Mouse (Mus musculus) MEL (cell line): ENCODE results near the gene Mblac1. TPM values are rescaled to one million over a fixed set of nuclear protein-coding genes. Genes with fewer than 3 reads are reported as not detected.

Experiments used
- DNase-seq: peaks from one replicate; pipeline ENCODE4 v3.0.0; 2011; ENCODE audit warnings: low read depth, low spot score
- H3K27ac ChIP-seq: 2 replicates; pipeline ENCODE4 v1.5.1; 2012; ENCODE audit warnings: low read depth, mild to moderate bottlenecking, control low read depth, low read length, moderate library complexity; ENCODE audit not compliant: control insufficient read depth
- H3K27me3 ChIP-seq, 2 experiments: fragments of 150-350 bp in 1 of 2; sonication (generic) in 1 of 2; 2 replicates each; pipeline ENCODE4 v1.6.1; 2012; ENCODE audit warnings: low read length in 2 of 2, mild to moderate bottlenecking in 2 of 2, improper control_type of control experiment in 1 of 2, moderate library complexity in 1 of 2; ENCODE audit not compliant: insufficient read depth in 2 of 2, control insufficient read depth in 1 of 2
- H3K36me3 ChIP-seq, 2 experiments: 2 replicates each; pipeline ENCODE4 v1.6.1; 2012 to 2014; ENCODE audit warnings: low read length in 2 of 2, improper control_type of control experiment in 1 of 2, inconsistent platforms in 1 of 2, mild to moderate bottlenecking in 1 of 2; ENCODE audit not compliant: insufficient read depth in 2 of 2, control insufficient read depth in 1 of 2
- H3K4me1 ChIP-seq, 2 experiments: fragments of 150-350 bp in 1 of 2; sonication (generic) in 1 of 2; 2 replicates each; pipeline ENCODE4 v1.6.1; 2012; ENCODE audit warnings: low read length in 2 of 2, improper control_type of control experiment in 1 of 2, mild to moderate bottlenecking in 1 of 2; ENCODE audit not compliant: insufficient read depth in 2 of 2, control insufficient read depth in 1 of 2
- H3K4me3 ChIP-seq, 2 experiments: fragments of 150-350 bp in 1 of 2; sonication (generic) in 1 of 2; 2 replicates each; pipeline ENCODE4 v1.5.1; 2012; ENCODE audit warnings: low read depth in 2 of 2, low read length in 2 of 2, mild to moderate bottlenecking in 2 of 2, moderate library complexity in 2 of 2, control low read depth in 1 of 2, improper control_type of control experiment in 1 of 2; ENCODE audit not compliant: control insufficient read depth in 1 of 2, insufficient read depth in 1 of 2
- H3K79me2 ChIP-seq: 2 replicates; pipeline ENCODE4 v1.6.1; 2012; ENCODE audit warnings: mild to moderate bottlenecking, low read length, moderate library complexity; ENCODE audit not compliant: control insufficient read depth, poor library complexity, insufficient read depth
- H3K9ac ChIP-seq: 2 replicates; pipeline ENCODE4 v1.6.1; 2012; ENCODE audit warnings: low read depth, mild to moderate bottlenecking, control low read depth, low read length, moderate library complexity; ENCODE audit not compliant: control insufficient read depth, poor library complexity, severe bottlenecking
- H3K9me3 ChIP-seq: fragments of 150-350 bp; sonication (generic); replicated peaks from 2 replicates; pipeline ENCODE4 v1.6.1; 2012; ENCODE audit warnings: mild to moderate bottlenecking, low read length, improper control_type of control experiment, moderate library complexity; ENCODE audit not compliant: insufficient read depth
- BHLHE40 ChIP-seq: IDR thresholded peaks from 2 replicates; pipeline ENCODE4 v1.6.1; 2012; ENCODE audit warnings: low read depth, mild to moderate bottlenecking, inconsistent platforms, low read length, improper control_type of control experiment, borderline replicate concordance
- CHD1 ChIP-seq: IDR thresholded peaks from 2 replicates; pipeline ENCODE4 v1.6.1; 2012; ENCODE audit warnings: low read depth, mild to moderate bottlenecking, inconsistent platforms, low read length, improper control_type of control experiment
- CTCF ChIP-seq, 3 experiments: IDR thresholded peaks in 2 of 3; conservative IDR thresholded peaks in 1 of 3; 2 replicates each; pipeline ENCODE4 v1.5.1; 2011 to 2012; ENCODE audit warnings: low read length in 3 of 3, low read depth in 2 of 3, mild to moderate bottlenecking in 2 of 3, improper control_type of control experiment in 1 of 3, inconsistent platforms in 1 of 3, mixed read lengths in 1 of 3, moderate library complexity in 1 of 3; ENCODE audit not compliant: control insufficient read depth in 1 of 3, insufficient read depth in 1 of 3, poor library complexity in 1 of 3, severe bottlenecking in 1 of 3
- E2F4 ChIP-seq: IDR thresholded peaks from 2 replicates; pipeline ENCODE4 v1.6.1; 2011; ENCODE audit warnings: low read depth, low read length, improper control_type of control experiment, borderline replicate concordance
- EP300 ChIP-seq, 2 experiments: IDR thresholded peaks; 2 replicates each; pipeline ENCODE4 v1.6.1; 2011; ENCODE audit warnings: improper control_type of control experiment in 2 of 2, low read length in 2 of 2, low read depth in 1 of 2, mild to moderate bottlenecking in 1 of 2
- ETS1 ChIP-seq: IDR thresholded peaks from 2 replicates; pipeline ENCODE4 v1.6.1; 2012; ENCODE audit warnings: low read depth, mild to moderate bottlenecking, inconsistent platforms, low read length, improper control_type of control experiment, moderate library complexity
- GABPA ChIP-seq: IDR thresholded peaks from 2 replicates; pipeline ENCODE4 v1.6.1; 2012; ENCODE audit warnings: low read depth, mild to moderate bottlenecking, inconsistent platforms, low read length, improper control_type of control experiment, moderate library complexity
- GATA1 ChIP-seq: IDR thresholded peaks from 2 replicates; pipeline ENCODE4 v1.6.1; 2011; ENCODE audit warnings: low read depth, low read length, improper control_type of control experiment
- HCFC1 ChIP-seq: IDR thresholded peaks from 2 replicates; pipeline ENCODE4 v1.6.1; 2012; ENCODE audit warnings: low read depth, mild to moderate bottlenecking, inconsistent platforms, low read length, improper control_type of control experiment, moderate library complexity
- JUND ChIP-seq: IDR thresholded peaks from 2 replicates; pipeline ENCODE4 v1.6.1; 2011; ENCODE audit warnings: low read depth, mild to moderate bottlenecking, improper control_type of control experiment, low read length
- MAFK ChIP-seq: IDR thresholded peaks from 2 replicates; pipeline ENCODE4 v1.6.1; 2011; ENCODE audit warnings: low read depth, mild to moderate bottlenecking, low read length, improper control_type of control experiment, borderline replicate concordance
- MAX ChIP-seq: IDR thresholded peaks from 2 replicates; pipeline ENCODE4 v1.6.1; 2011; ENCODE audit warnings: low read length, improper control_type of control experiment
- MAZ ChIP-seq: IDR thresholded peaks from 2 replicates; pipeline ENCODE4 v1.6.1; 2012; ENCODE audit warnings: low read depth, mild to moderate bottlenecking, inconsistent platforms, low read length, improper control_type of control experiment
- MEF2A ChIP-seq: IDR thresholded peaks from 2 replicates; pipeline ENCODE4 v1.6.1; 2014; ENCODE audit warnings: low read depth, mild to moderate bottlenecking, inconsistent platforms, low read length, improper control_type of control experiment; ENCODE audit not compliant: poor library complexity, insufficient replicate concordance, severe bottlenecking; ENCODE audit errors: extremely low read depth
- MXI1 ChIP-seq: IDR thresholded peaks from 2 replicates; pipeline ENCODE4 v1.6.1; 2011; ENCODE audit warnings: mild to moderate bottlenecking, low read depth, low read length, improper control_type of control experiment
- MYB ChIP-seq: IDR thresholded peaks from 2 replicates; pipeline ENCODE4 v1.6.1; 2011; ENCODE audit warnings: mild to moderate bottlenecking, low read depth, low read length, improper control_type of control experiment
- NELFE ChIP-seq: IDR thresholded peaks from 2 replicates; pipeline ENCODE4 v1.6.1; 2011; ENCODE audit warnings: low read depth, low read length, improper control_type of control experiment
- POLR2A ChIP-seq, 2 experiments: IDR thresholded peaks; 2 replicates each; pipeline ENCODE4 v1.6.1; 2011 to 2012; ENCODE audit warnings: low read length in 2 of 2, mild to moderate bottlenecking in 2 of 2, control low read depth in 1 of 2, improper control_type of control experiment in 1 of 2, low read depth in 1 of 2, moderate library complexity in 1 of 2; ENCODE audit not compliant: control insufficient read depth in 1 of 2, insufficient read depth in 1 of 2, poor library complexity in 1 of 2
- POLR2AphosphoS2 ChIP-seq: IDR thresholded peaks from 2 replicates; pipeline ENCODE4 v1.6.1; 2011; ENCODE audit warnings: low read length, improper control_type of control experiment
- POLR2AphosphoS5 ChIP-seq: IDR thresholded peaks from 2 replicates; pipeline ENCODE4 v1.6.1; 2012; ENCODE audit warnings: low read depth, borderline replicate concordance, mild to moderate bottlenecking, inconsistent platforms, low read length, moderate library complexity, mixed read lengths
- RAD21 ChIP-seq: IDR thresholded peaks from 2 replicates; pipeline ENCODE4 v1.6.1; 2011; ENCODE audit warnings: mild to moderate bottlenecking, low read depth, low read length, improper control_type of control experiment
- SIN3A ChIP-seq: IDR thresholded peaks from 2 replicates; pipeline ENCODE4 v1.6.1; 2012; ENCODE audit warnings: low read length, improper control_type of control experiment, inconsistent platforms
- SMC3 ChIP-seq: IDR thresholded peaks from 2 replicates; pipeline ENCODE4 v1.6.1; 2011; ENCODE audit warnings: low read depth, low read length, improper control_type of control experiment
- TAL1 ChIP-seq: IDR thresholded peaks from 2 replicates; pipeline ENCODE4 v1.6.1; 2012; ENCODE audit warnings: mild to moderate bottlenecking, inconsistent platforms, low read length, moderate library complexity, mixed read lengths
- TBP ChIP-seq: IDR thresholded peaks from 2 replicates; pipeline ENCODE4 v1.8.0; 2011; ENCODE audit warnings: low read depth, low read length, improper control_type of control experiment
- TCF12 ChIP-seq: IDR thresholded peaks from 2 replicates; pipeline ENCODE4 v1.6.1; 2014; ENCODE audit warnings: low read depth, mild to moderate bottlenecking, inconsistent platforms, low read length, improper control_type of control experiment, moderate library complexity
- UBTF ChIP-seq: IDR thresholded peaks from 2 replicates; pipeline ENCODE4 v1.6.1; 2012; ENCODE audit warnings: low read depth, mild to moderate bottlenecking, inconsistent platforms, low read length, improper control_type of control experiment, moderate library complexity, borderline replicate concordance; ENCODE audit not compliant: insufficient read depth
- USF1 ChIP-seq: IDR thresholded peaks from 2 replicates; pipeline ENCODE4 v1.6.1; 2014; ENCODE audit warnings: low read depth, mild to moderate bottlenecking, inconsistent platforms, low read length, improper control_type of control experiment, moderate library complexity
- ZC3H11A ChIP-seq: IDR thresholded peaks from 2 replicates; pipeline ENCODE4 v1.6.1; 2012; ENCODE audit warnings: low read depth, mild to moderate bottlenecking, inconsistent platforms, low read length, improper control_type of control experiment
- ZKSCAN1 ChIP-seq: IDR thresholded peaks from 2 replicates; pipeline ENCODE4 v1.6.1; 2012; ENCODE audit warnings: low read depth, mild to moderate bottlenecking, inconsistent platforms, low read length, improper control_type of control experiment, moderate library complexity
- ZMIZ1 ChIP-seq: IDR thresholded peaks from 2 replicates; pipeline ENCODE4 v1.6.1; 2012; ENCODE audit warnings: low read depth, mild to moderate bottlenecking, inconsistent platforms, low read length, improper control_type of control experiment, moderate library complexity
- ZNF384 ChIP-seq: IDR thresholded peaks from 2 replicates; pipeline ENCODE4 v1.6.1; 2012; ENCODE audit warnings: low read depth, mild to moderate bottlenecking, inconsistent platforms, low read length, improper control_type of control experiment
- polyA plus RNA-seq, 2 experiments: library from polyadenylated mRNA; stranded (reverse) in 1 of 2; unstranded in 1 of 2; fragments of >175 nt in 1 of 2; fragments of >200 nt in 1 of 2; gene quantifications; 2 replicates each; pipeline versions ENCODE4 v1.2.1 to v1.2.4; 2012; ENCODE audit warnings: low replicate concordance in 2 of 2, low read depth in 1 of 2; ENCODE audit not compliant: insufficient read length in 2 of 2, insufficient read depth in 1 of 2, missing spikeins in 1 of 2
- total RNA-seq: library from RNA; depleted of rRNA; stranded (reverse); fragments of 300-350 nt; gene quantifications from 2 replicates; pipeline ENCODE4 v1.2.3, GENCODE M21; 2012

Gene Mblac1
- total and polyA plus RNA-seq, 3 experiments: 5.0 to 5.7 TPM; not detected in 1

DNA sequence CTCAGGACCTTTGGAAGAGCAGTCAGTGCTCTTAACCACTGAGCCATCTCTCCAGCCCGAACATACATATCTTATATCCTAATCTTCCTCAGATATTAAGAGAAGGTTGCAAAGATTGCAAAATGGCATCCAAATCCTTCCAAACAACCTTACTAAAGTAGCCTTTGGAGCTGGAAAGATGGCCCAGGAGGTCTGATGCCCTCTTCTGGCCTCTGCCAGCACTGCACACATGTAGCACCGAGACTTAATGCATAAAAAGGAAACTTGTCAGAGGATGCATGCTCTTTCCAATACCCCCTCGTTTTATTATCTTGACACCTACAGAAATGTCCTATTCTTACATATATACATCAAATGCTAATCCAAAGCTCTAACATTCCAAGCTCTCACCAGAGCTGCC lies 33.9 kb downstream of the Mblac1 start:
- peaks cover 10 to 19% of the 10 kb centered on the region in 2 experiments for H3K4me1 ChIP-seq
- H3K27ac ChIP-seq: no peak overlapping the region
- no peaks in the 10 kb centered on the region for H3K27me3 ChIP-seq
- no peaks in the 10 kb centered on the region for H3K79me2 ChIP-seq
- H3K9ac ChIP-seq: no peak overlapping the region
- peaks cover 0 to 19% of the 10 kb centered on the region in 2 experiments; a peak in 2 of 4 replicates for H3K36me3 ChIP-seq
- TF ChIP-seq ZC3H11A (peak; percentile 14), GATA1 (no peak), HCFC1 (no peak), TBP (0 out of 2 replicates have a peak, but pooled peaks have one; percentile 34), CHD1 (no peak), BHLHE40 (no peak), ZNF384 (no peak), JUND (0 out of 2 replicates have a peak, but pooled peaks have one; percentile 36), POLR2AphosphoS2 (no peak), UBTF (no peak), MAZ (no peak), MEF2A (no peak), NELFE (no peak), USF1 (no peak), ZKSCAN1 (no peak), POLR2AphosphoS5 (no peak), MXI1 (no peak), ZMIZ1 (no peak), CTCF (IDR thresholded peaks at IDR 0.05 in 2 of 3, conservative IDR thresholded peaks at IDR 0.05 in 1 of 3; ENCODE audit: control insufficient read depth in 1 of 3, insufficient read depth in 1 of 3, low read depth in 2 of 3, low read length in 3 of 3, poor library complexity in 1 of 3, severe bottlenecking in 1 of 3) (peak; percentile 81 to 95 (median 84)), TAL1 (no peak), GABPA (no peak), E2F4 (no peak), POLR2A (IDR thresholded peaks at IDR 0.05; ENCODE audit: control insufficient read depth in 1 of 2, insufficient read depth in 1 of 2, low read depth in 1 of 2, low read length in 2 of 2, poor library complexity in 1 of 2) (no peak), MYB (no peak), MAX (0 out of 2 replicates have a peak, but pooled peaks have one; percentile 29), RAD21 (peak; percentile 46), SIN3A (no peak), EP300 (IDR thresholded peaks at IDR 0.05; ENCODE audit: low read depth in 1 of 2, low read length in 2 of 2) (no peak), SMC3 (peak; percentile 72), MAFK (no peak), TCF12 (no peak), ETS1 (no peak)
- peak; percentile 84 for DNase-seq
- no peaks in the 10 kb centered on the region for H3K9me3 ChIP-seq
- no peak overlapping the region for H3K4me3 ChIP-seq
